Mouse (Mus musculus): Measurements from ENCODE around the gene Gpm6a. TPM values are rescaled to one million over a fixed set of nuclear protein-coding genes. Genes with fewer than 3 reads are reported as not detected.

Gene Gpm6a
- polyA plus RNA-seq, 1 experiment = 22.4 TPM

GRCm38 (mm10) chr8:55102195-55102594 is 147.6 kb downstream of the Gpm6a start:
- Histone ChIP-seq H3K4me1 (ENCODE audit: control insufficient read depth, insufficient read depth, low read length) (no peaks in the 10 kb centered on the region), H3K27me3 (replicated peaks; ENCODE audit: control insufficient read depth, insufficient read depth, low read length) (no peaks in the 10 kb centered on the region), H3K36me3 (ENCODE audit: control insufficient read depth, insufficient read depth, low read length) (no peaks in the 10 kb centered on the region), H3K4me3 (ENCODE audit: insufficient read depth, low read depth, low read length) (no peak overlapping the region), H3K27ac (ENCODE audit: insufficient read depth, low read depth, low read length) (no peak overlapping the region)
- no peak for DNase-seq
- TF ChIP-seq POLR2A (IDR thresholded peaks at IDR 0.05; ENCODE audit: low read depth, low read length) (no peak), CTCF (conservative IDR thresholded peaks at IDR 0.05; ENCODE audit: insufficient read depth, insufficient read length, low read depth, low read length) (no peak)

GRCm38 (mm10) chr8:55103065-55103464 is 148.4 kb downstream of the Gpm6a start:
- Histone ChIP-seq H3K4me3 (ENCODE audit: insufficient read depth, low read depth, low read length) (no peak overlapping the region), H3K27me3 (replicated peaks; ENCODE audit: control insufficient read depth, insufficient read depth, low read length) (no peaks in the 10 kb centered on the region), H3K4me1 (ENCODE audit: control insufficient read depth, insufficient read depth, low read length) (no peaks in the 10 kb centered on the region), H3K27ac (ENCODE audit: insufficient read depth, low read depth, low read length) (no peak overlapping the region), H3K36me3 (ENCODE audit: control insufficient read depth, insufficient read depth, low read length) (no peaks in the 10 kb centered on the region)
- TF ChIP-seq CTCF (conservative IDR thresholded peaks at IDR 0.05; ENCODE audit: insufficient read depth, insufficient read length, low read depth, low read length) = no peak
- no peak for TF ChIP-seq POLR2A (IDR thresholded peaks at IDR 0.05; ENCODE audit: low read depth, low read length)
- 74% methylated on average over 2 of the region's 2 CpGs for WGBS
- DNase-seq = no peak

- no peak for DNase-seq
- TF ChIP-seq POLR2A (IDR thresholded peaks at IDR 0.05; ENCODE audit: low read depth, low read length) (no peak), CTCF (conservative IDR thresholded peaks at IDR 0.05; ENCODE audit: insufficient read depth, insufficient read length, low read depth, low read length) (no peak)
- Histone ChIP-seq H3K27ac (ENCODE audit: insufficient read depth, low read depth, low read length) (no peak overlapping the region), H3K4me1 (ENCODE audit: control insufficient read depth, insufficient read depth, low read length) (no peaks in the 10 kb centered on the region), H3K27me3 (replicated peaks; ENCODE audit: control insufficient read depth, insufficient read depth, low read length) (no peaks in the 10 kb centered on the region), H3K4me3 (ENCODE audit: insufficient read depth, low read depth, low read length) (no peak overlapping the region), H3K36me3 (ENCODE audit: control insufficient read depth, insufficient read depth, low read length) (no peaks in the 10 kb centered on the region)
- WGBS = 47% methylated on average over 3 of the region's 3 CpGs
Measured at GRCm38 (mm10) chr8:55103891-55104481, 149.3 kb downstream of the Gpm6a start.

Other genes starting within 250 kb of the Gpm6a start
- 0.22 and 0.68 TPM in 2 replicates for gene Wdr17, start 67.7 kb upstream of the Gpm6a start, polyA plus RNA-seq (2012; rRNA removed)